Mouse (Mus musculus) central nervous system, embryonic 14 days (tissue): ENCODE measurements around the gene Hoxa13. TPM values are rescaled to one million over a fixed set of nuclear protein-coding genes. Genes with fewer than 3 reads are reported as not detected.

Source experiments
- polyA plus RNA-seq: library from polyadenylated mRNA; depleted of rRNA; stranded (reverse); fragments of >200 nt; gene quantifications from 2 replicates; pipeline ENCODE4 v1.2.3, GENCODE M21; 2012; rRNA removed

The Hoxa13 gene
- not detected in 2 replicates for polyA plus RNA-seq

GRCm38 (mm10) chr6:52260654-52261575 lies at the start of gene Hoxa13:
Gene Hoxa13 (minus strand): TSS chr6:52260880.

GRCm38 (mm10) chr6:52245757-52246142 lies 14.9 kb downstream of the Hoxa13 start, which contains the start of gene Hoxa11:
Gene Hoxa11 (minus strand): TSS chr6:52245810.

GRCm38 (mm10) chr6:52240389-52241000 lies 20.2 kb downstream of the Hoxa13 start, which contains the start of gene Hoxa10:
Gene Hoxa10 (minus strand): TSS chr6:52240854.

GRCm38 (mm10) chr6:52230516-52231165 lies 30.0 kb downstream of the Hoxa13 start, which contains the start of gene Hoxa9:
Gene Hoxa9 (minus strand): TSS chr6:52231089.

GRCm38 (mm10) chr6:52221337-52221992 lies 39.2 kb downstream of the Hoxa13 start, which contains the start of gene Hoxa7:
Gene Hoxa7 (minus strand): TSS chr6:52221854.

GRCm38 (mm10) chr6:52213119-52213986 lies 47.3 kb downstream of the Hoxa13 start, which contains the start of the genes Hoxa3 and Gm28308:
Gene Hoxa3 (minus strand): TSS chr6:52213336.
Gene Gm28308 (minus strand): TSS chr6:52213339.

GRCm38 (mm10) chr6:52208072-52208867 lies 52.4 kb downstream of the Hoxa13 start, which contains the start of gene Hoxa6:
Gene Hoxa6 (minus strand): TSS chr6:52208722.

Other genes with a start within 250 kb of the Hoxa13 start
- 9.4 and 11.9 TPM in 2 replicates for gene Skap2, start 248.3 kb downstream of the Hoxa13 start, polyA plus RNA-seq
- gene Hoxa1, start 102.6 kb downstream of the Hoxa13 start, polyA plus RNA-seq = 0.59 and 1.3 TPM in 2 replicates
- gene Hoxa2, start 96.0 kb downstream of the Hoxa13 start, polyA plus RNA-seq = 7.4 and 16.1 TPM in 2 replicates
- gene 5730596B20Rik, start 83.4 kb downstream of the Hoxa13 start, polyA plus RNA-seq = 0.42 and 0.73 TPM in 2 replicates
- gene Hoxa4, start 69.1 kb downstream of the Hoxa13 start, polyA plus RNA-seq = 9.9 and 13.7 TPM in 2 replicates
- 44.2 and 47.7 TPM in 2 replicates for gene Hoxa5, start 56.3 kb downstream of the Hoxa13 start, polyA plus RNA-seq
- 2.6 and 4.3 TPM in 2 replicates for gene Hoxa6, start 52.2 kb downstream of the Hoxa13 start, polyA plus RNA-seq
- gene Hoxa3, start 47.5 kb downstream of the Hoxa13 start, polyA plus RNA-seq = 8.3 and 13.2 TPM in 2 replicates
- gene Gm28308, start 47.5 kb downstream of the Hoxa13 start, polyA plus RNA-seq = 0.10 and 0.41 TPM in 2 replicates
- 0.40 and 5.8 TPM in 2 replicates for gene Hoxa7, start 39.0 kb downstream of the Hoxa13 start, polyA plus RNA-seq
- gene Hoxa9, start 29.8 kb downstream of the Hoxa13 start, polyA plus RNA-seq = 1.4 TPM in 1 of 2 replicates, not detected in the other
- 0.04 TPM in 1 of 2 replicates, not detected in the other for gene Hoxa10, start 20.0 kb downstream of the Hoxa13 start, polyA plus RNA-seq
- not detected in 2 replicates for gene Hoxa11, start 15.1 kb downstream of the Hoxa13 start, polyA plus RNA-seq
- gene Evx1, start 52.6 kb upstream of the Hoxa13 start, polyA plus RNA-seq = 1.7 and 2.8 TPM in 2 replicates